Mouse (Mus musculus) gastrocnemius, adult 2 months (tissue): ENCODE measurements at regions not wholly inside any gene's neighbourhood (a gene's known extent, or its start where the extent isn't known, plus 50 kb on each side); places are given as distances from the start of the nearest gene placed in this dataset.

Source experiments
- DNase-seq: peaks from one replicate; pipeline ENCODE4 v3.0.0; 2022
- H3K27ac ChIP-seq: fragments of 200-600 bp; 2 replicates; pipeline ENCODE4 v1.8.1; 2022; ENCODE audit warnings: mild to moderate bottlenecking
- H3K4me3 ChIP-seq: fragments of 200-600 bp; 2 replicates; pipeline ENCODE4 v1.8.1; 2022; ENCODE audit warnings: mild to moderate bottlenecking, moderate library complexity
- CTCF ChIP-seq: fragments of 200-600 bp; IDR thresholded peaks from 2 replicates; pipeline ENCODE4 v1.8.1; 2022; ENCODE audit warnings: antibody characterized with exemption, mild to moderate bottlenecking, moderate library complexity
- intact Hi-C: fragments of 180-260 bp; cut with DNase I; formaldehyde crosslinking; loops from one replicate; pipeline ENCODE4 v1.15.1; 2025

DNA sequence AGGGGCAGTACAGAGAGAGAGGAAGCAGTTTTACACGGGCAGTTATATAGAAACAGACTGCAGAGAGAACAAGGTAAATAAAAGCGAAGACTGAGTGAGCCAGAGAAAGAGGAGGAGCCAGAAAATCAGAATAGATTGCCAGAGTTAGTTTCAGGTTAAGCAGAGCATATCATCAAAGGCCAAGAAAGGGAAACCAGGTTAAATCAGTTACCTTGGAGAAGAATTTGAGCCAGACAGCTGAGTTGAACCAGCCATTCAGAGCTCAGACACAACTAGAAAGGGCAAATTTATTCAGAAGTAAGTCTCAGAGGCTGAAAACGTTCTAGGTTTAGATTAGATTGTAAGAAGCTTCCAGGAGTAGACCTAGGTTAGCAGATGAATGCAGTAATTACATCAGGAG lies 858.6 kb downstream of the Adgrl3 start:
- H3K27ac ChIP-seq: no peak overlapping the region
- H3K4me3 ChIP-seq: no peak overlapping the region
- no peak for DNase-seq
- intact Hi-C loops: no loop called here
- no peak for TF ChIP-seq CTCF

- no peak for DNase-seq
- Histone ChIP-seq H3K27ac (no peak overlapping the region), H3K4me3 (no peak overlapping the region)
- intact Hi-C loops: no loop called here
- no peak for TF ChIP-seq CTCF
Observed at GRCm38 (mm10) chr5:81893358-81893757, 873.4 kb downstream of the Adgrl3 start.

DNA sequence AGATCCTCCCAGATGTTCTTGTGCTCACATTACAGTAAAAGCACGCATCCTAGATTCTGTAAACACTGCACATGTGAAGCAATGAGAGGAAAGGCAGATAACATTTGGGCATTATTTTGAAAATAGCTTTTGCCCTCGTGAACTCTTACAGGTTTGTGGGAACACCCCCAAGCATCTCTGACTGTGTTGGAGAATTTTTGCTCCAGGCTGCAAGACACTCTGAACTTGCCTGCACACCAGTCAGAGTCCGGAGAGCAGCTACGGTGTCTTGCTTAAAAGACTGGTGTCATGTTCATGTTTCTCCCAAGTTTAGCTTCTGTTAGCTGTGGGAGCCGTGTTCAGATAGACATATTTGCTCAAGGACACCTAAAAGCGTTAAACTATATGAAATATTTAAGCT lies 889.4 kb downstream of the Adgrl3 start:
- no peak for TF ChIP-seq CTCF
- intact Hi-C loops: no loop called here

GRCm38 (mm10) chr5:81909964-81910363 lies 890.0 kb downstream of the Adgrl3 start:
- Histone ChIP-seq H3K27ac (no peak overlapping the region), H3K4me3 (no peak overlapping the region)
- intact Hi-C loops: no loop called here
- no peak for DNase-seq
- TF ChIP-seq CTCF: no peak

More for the DNA sequence above, 889.4 kb downstream of the Adgrl3 start:
- H3K4me3 ChIP-seq: no peak overlapping the region
- H3K27ac ChIP-seq: no peak overlapping the region
- no peak for DNase-seq

GRCm38 (mm10) chr5:81916667-81917066 lies 896.7 kb downstream of the Adgrl3 start:
- DNase-seq: no peak
- intact Hi-C loops: no loop called here
- H3K4me3 ChIP-seq: no peak overlapping the region
- no peak for TF ChIP-seq CTCF
- no peak overlapping the region for H3K27ac ChIP-seq

DNA sequence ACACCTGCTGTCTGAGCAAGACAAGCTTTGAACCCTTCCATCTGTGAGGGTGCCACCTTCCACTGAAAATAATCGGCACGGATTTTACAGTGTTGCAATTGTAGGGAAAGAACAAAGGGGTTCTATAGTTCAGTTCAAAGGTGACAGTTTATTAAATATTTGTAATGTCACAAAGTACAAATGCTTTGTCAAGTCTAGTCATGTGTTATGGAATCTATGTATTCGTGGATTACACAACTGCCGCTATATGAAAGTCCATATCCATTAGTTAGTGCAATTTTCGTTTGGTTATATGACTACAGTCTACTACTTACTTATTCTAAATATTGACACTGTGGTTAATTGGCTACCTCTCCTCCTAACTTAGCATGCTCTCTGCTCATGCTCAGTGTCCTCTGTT lies 920.9 kb downstream of the Adgrl3 start:
- no peak overlapping the region for H3K4me3 ChIP-seq
- no peak overlapping the region for H3K27ac ChIP-seq
- intact Hi-C loops: no loop called here
- no peak for DNase-seq
- TF ChIP-seq CTCF: no peak

GRCm38 (mm10) chr5:81969685-81970524 lies 950.0 kb downstream of the Adgrl3 start:
- H3K4me3 ChIP-seq: no peak overlapping the region

DNA sequence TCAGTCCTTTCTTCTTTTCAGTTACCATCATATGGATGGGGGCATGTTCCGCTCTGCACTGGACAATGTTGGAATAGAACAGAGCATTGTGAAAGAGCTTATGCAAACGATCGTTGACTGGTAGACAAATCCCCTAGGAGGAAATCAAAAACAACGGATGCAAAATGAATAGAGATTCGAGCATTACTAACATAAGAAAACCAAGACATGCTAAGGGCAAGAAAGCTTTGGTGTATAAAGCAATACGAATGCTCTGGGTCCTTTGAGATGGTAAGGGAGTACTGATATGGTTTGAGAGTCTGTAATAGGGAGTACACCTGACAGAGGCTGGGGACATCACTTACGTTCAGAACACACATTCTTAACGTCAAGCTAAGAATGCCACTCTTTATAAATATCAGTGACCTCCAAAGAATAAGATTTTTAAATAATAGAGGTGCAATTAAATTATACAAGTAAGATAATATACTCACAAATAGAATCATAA lies 950.6 kb downstream of the Adgrl3 start:
- intact Hi-C loops: no loop called here
- Histone ChIP-seq H3K27ac (no peak overlapping the region), H3K4me3 (no peak overlapping the region)
- no peak for TF ChIP-seq CTCF
- no peak for DNase-seq

More at GRCm38 (mm10) chr5:81969685-81970524, 950.0 kb downstream of the Adgrl3 start:
- intact Hi-C loops: no loop called here
- no peak for DNase-seq
- TF ChIP-seq CTCF: no peak
- no peak overlapping the region for H3K27ac ChIP-seq

DNA sequence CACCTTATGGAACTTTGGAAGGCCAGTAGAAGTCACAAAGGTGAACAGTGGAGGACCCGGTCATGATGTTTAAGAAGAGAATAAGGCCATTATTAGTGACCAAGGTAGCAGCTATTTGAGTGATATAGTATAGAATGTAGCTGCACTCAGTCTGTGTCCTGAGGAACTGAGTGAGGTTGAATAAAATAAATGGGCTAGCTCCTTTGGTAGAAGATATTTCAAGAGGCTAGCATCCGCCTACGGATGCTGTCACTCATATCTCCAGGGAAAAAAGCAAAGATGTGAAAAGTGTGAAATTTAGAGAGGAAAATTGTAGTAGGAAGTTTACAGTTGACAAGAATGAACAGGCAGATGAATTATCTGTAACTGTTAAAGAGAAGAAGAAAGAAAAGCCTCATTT lies 956.6 kb downstream of the Adgrl3 start:
- Histone ChIP-seq H3K27ac (no peak overlapping the region), H3K4me3 (no peak overlapping the region)
- TF ChIP-seq CTCF: no peak
- DNase-seq: no peak
- intact Hi-C loops: no loop called here

- no peak for DNase-seq
- no peak for TF ChIP-seq CTCF
- H3K27ac ChIP-seq: no peak overlapping the region
- H3K4me3 ChIP-seq: no peak overlapping the region
- intact Hi-C loops: no loop called here
Observed at GRCm38 (mm10) chr5:81983351-81983750, 963.4 kb downstream of the Adgrl3 start.

- no peak overlapping the region for H3K4me3 ChIP-seq
- no peak for TF ChIP-seq CTCF
- DNase-seq: no peak
- H3K27ac ChIP-seq: no peak overlapping the region
- intact Hi-C loops: no loop called here
Observed at GRCm38 (mm10) chr5:81988069-81988468, 968.1 kb downstream of the Adgrl3 start.

- DNase-seq: no peak
- H3K27ac ChIP-seq: no peak overlapping the region
- no peak overlapping the region for H3K4me3 ChIP-seq
- no peak for TF ChIP-seq CTCF
- intact Hi-C loops: no loop called here
Observed at GRCm38 (mm10) chr5:82007955-82008354, 988.0 kb downstream of the Adgrl3 start.

- no peak for TF ChIP-seq CTCF
- intact Hi-C loops: no loop called here
- no peak overlapping the region for H3K4me3 ChIP-seq
- no peak overlapping the region for H3K27ac ChIP-seq
- DNase-seq: no peak
Observed at GRCm38 (mm10) chr5:82024126-82024525, 1004.2 kb downstream of the Adgrl3 start.

DNA sequence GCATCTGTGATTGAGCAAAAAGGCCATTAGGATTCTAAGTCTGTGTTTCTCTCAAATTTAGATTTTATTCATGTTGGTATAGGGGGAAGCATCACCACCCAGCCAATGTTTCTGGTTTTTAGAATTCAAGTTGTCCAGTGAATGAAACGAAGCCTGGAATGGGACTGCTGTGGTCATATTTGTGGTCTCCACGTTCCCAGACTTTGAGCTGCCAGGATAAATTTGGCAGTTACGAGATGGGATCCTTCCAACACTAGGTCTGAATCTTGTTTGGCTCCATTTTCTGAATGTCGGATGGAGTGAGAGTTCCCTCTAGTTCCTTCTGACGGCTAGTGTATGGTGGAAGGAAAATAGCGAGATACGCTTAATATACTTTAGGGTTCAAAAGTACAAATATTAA lies 1014.8 kb downstream of the Adgrl3 start:
- no peak overlapping the region for H3K4me3 ChIP-seq
- H3K27ac ChIP-seq: no peak overlapping the region
- intact Hi-C loops: no loop called here
- no peak for TF ChIP-seq CTCF
- no peak for DNase-seq
